Mouse (Mus musculus) C2C12 (cell line): ENCODE measurements at regions not wholly inside any gene's neighbourhood (a gene's known extent, or its start where the extent isn't known, plus 50 kb on each side); places are given as distances from the start of the nearest gene placed in this dataset.

Experiments used
- CTCF ChIP-seq: IDR thresholded peaks from one replicate; pipeline ENCODE4 v1.5.1; 2011; ENCODE audit not compliant: control insufficient read depth, insufficient read depth, insufficient read length
- MYOG ChIP-seq: IDR thresholded peaks from one replicate; pipeline ENCODE4 v1.6.1; 2011; ENCODE audit not compliant: control insufficient read depth, insufficient read length; ENCODE audit errors: extremely low read depth

GRCm38 (mm10) chr2:95142151-95142550 is 704.2 kb upstream of the Api5 start:
- TF ChIP-seq MYOG (no peak), CTCF (no peak)
